Mouse (Mus musculus) kidney, embryonic 14.5 days (tissue): ENCODE measurements around the gene Taok2. TPM values are rescaled to one million over a fixed set of nuclear protein-coding genes. Genes with fewer than 3 reads are reported as not detected.

Source experiments
- ATAC-seq: fragments of 200-750 bp; cut with Nextera tagmentation; 2 replicates; pipeline ENCODE4 v1.8.0; 2017; ENCODE audit warnings: moderate number of reproducible peaks, mild to moderate bottlenecking, moderate TSS enrichment, moderate library complexity; ENCODE audit not compliant: low FRiP score, low TSS enrichment
- H3K27ac ChIP-seq: fragments of 300-500 bp; sonication (generic); 2 replicates; pipeline ENCODE4 v1.5.1; 2014; ENCODE audit warnings: low read depth, mild to moderate bottlenecking, low read length, moderate library complexity, mixed read lengths
- H3K27me3 ChIP-seq: fragments of 300-500 bp; sonication (generic); 2 replicates; pipeline ENCODE4 v1.6.1; 2014; ENCODE audit warnings: mild to moderate bottlenecking, low read length; ENCODE audit not compliant: control insufficient read depth, insufficient read depth
- H3K36me3 ChIP-seq: fragments of 300-500 bp; sonication (generic); 2 replicates; pipeline ENCODE4 v1.6.1; 2014; ENCODE audit warnings: low read length, mixed read lengths; ENCODE audit not compliant: control insufficient read depth, insufficient read depth
- H3K4me1 ChIP-seq: fragments of 300-500 bp; sonication (generic); 2 replicates; pipeline ENCODE4 v1.6.1; 2014; ENCODE audit warnings: low read length, mixed read lengths; ENCODE audit not compliant: control insufficient read depth, insufficient read depth
- H3K4me2 ChIP-seq: fragments of 300-500 bp; sonication (generic); replicated peaks from 2 replicates; pipeline ENCODE4 v1.6.1; 2014; ENCODE audit warnings: low read depth, mild to moderate bottlenecking, low read length
- H3K4me3 ChIP-seq: fragments of 300-500 bp; sonication (generic); 2 replicates; pipeline ENCODE4 v1.5.1; 2014; ENCODE audit warnings: mild to moderate bottlenecking, low read length
- H3K9ac ChIP-seq: fragments of 300-500 bp; sonication (generic); 2 replicates; pipeline ENCODE4 v1.6.1; 2014; ENCODE audit warnings: low read depth, mild to moderate bottlenecking, low read length, moderate library complexity
- H3K9me3 ChIP-seq: fragments of 300-500 bp; sonication (generic); 2 replicates; pipeline ENCODE4 v1.6.1; 2016; ENCODE audit warnings: low read length; ENCODE audit not compliant: control insufficient read depth
- WGBS: fragments of 180-500 bp; shearing (Covaris S2); extraction: QIAGEN DNeasy Blood & Tissue Kit; methylation state at CpG from one replicate; pipeline ENCODE4 v1.1.7; 2014; 5-methylcytosine and 5-hydroxymethylcytosine counted together
- polyA plus RNA-seq: library from polyadenylated mRNA; unstranded; fragments of >200 nt; fragmentation: Nextera tagmentation; extraction: Ambion mirVana; gene quantifications from 2 replicates; pipeline ENCODE4 v1.2.1, GENCODE M21; 2014

Gene Taok2
- polyA plus RNA-seq, 1 experiment from 2014 or later: 29.2 TPM

DNA sequence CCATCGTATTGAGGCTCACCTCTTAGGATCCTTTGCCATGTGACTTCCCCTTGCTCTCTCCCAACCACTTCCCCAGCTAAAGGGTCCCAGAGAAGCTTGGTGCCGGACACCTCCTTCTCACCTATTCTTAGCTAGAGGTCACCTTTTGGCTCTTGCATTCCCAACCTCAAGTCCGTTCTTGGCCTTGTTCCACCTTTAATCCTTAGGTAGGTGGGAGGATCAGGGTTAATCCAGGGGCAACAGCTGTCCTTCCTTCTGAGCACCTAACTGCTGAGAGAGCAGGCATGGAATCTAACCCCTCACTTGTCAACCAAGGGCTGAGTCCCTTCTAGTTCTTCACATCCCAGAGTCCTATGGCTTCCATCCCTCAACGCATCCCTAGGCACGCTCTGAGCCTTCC, 58.6 kb downstream of the Taok2 start:
- Histone ChIP-seq H3K4me1 (0 out of 2 replicates have a peak, but pooled peaks cover 3% of the 10 kb centered on the region), H3K27ac (no peak overlapping the region), H3K36me3 (no peaks in the 10 kb centered on the region), H3K27me3 (peaks cover 19% of the 10 kb centered on the region), H3K4me3 (no peak overlapping the region), H3K9me3 (no peaks in the 10 kb centered on the region), H3K9ac (no peak overlapping the region), H3K4me2 (no peak overlapping the region)
- WGBS: 64% methylated on average over 5 of the region's 5 CpGs
- no peak for ATAC-seq

DNA sequence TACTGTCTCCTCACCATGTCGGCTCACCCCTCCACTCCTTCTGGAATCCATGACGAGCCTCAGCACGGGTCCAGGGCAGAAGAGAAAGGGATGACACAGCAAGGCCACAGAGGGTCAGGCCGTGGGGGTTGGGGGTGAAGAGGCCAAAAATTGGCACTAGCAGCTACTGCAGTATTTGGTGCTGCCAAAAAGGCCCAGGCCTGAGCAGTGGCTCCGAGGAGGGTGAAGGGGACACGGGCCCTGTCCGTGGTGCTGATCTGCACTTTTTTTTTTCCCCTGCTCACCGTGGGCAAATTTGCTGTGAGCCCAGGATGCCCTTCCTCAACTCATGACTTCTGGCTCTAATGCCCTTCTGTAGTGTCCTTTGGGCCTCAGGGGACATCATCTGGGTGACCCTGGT, 59.1 kb downstream of the Taok2 start:
- 0 out of 2 replicates have a peak, but pooled peaks cover 3% of the 10 kb centered on the region for H3K4me1 ChIP-seq
- no peaks in the 10 kb centered on the region for H3K36me3 ChIP-seq
- H3K4me3 ChIP-seq: no peak overlapping the region
- whole genome bisulfite sequencing: 26% methylated on average over 8 of the region's 8 CpGs
- no peak overlapping the region for H3K27ac ChIP-seq
- no peaks in the 10 kb centered on the region for H3K9me3 ChIP-seq
- H3K9ac ChIP-seq: no peak overlapping the region
- peaks cover 19% of the 10 kb centered on the region for H3K27me3 ChIP-seq
- H3K4me2 ChIP-seq: no peak overlapping the region
- ATAC-seq: no peak

DNA sequence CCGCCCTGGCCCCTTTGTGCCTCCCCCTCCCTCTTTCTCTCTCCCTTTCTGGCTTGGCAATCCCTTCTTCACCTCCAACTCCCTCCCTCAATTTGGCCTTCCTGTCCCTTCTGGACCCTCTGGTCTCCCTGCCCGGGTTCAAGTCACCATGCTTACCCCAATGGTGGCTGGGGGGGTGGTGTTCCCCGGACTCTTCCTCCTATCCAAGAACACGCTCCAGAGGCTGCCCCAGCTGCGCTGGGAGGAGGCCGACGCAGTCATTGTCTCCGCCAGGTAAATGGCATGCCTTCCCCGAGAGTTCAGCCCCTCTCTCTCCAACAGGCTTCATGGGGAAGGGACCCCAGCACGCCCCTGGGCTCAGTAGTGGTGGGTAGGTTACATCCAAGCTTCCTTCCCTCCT, 60.6 kb downstream of the Taok2 start:
- Histone ChIP-seq H3K9ac (no peak overlapping the region), H3K9me3 (no peaks in the 10 kb centered on the region), H3K27ac (no peak overlapping the region), H3K4me1 (0 out of 2 replicates have a peak, but pooled peaks cover 3% of the 10 kb centered on the region), H3K4me2 (no peak overlapping the region; the same call in 1 of the 2 replicates), H3K27me3 (peaks cover 16% of the 10 kb centered on the region), H3K4me3 (no peak overlapping the region), H3K36me3 (no peaks in the 10 kb centered on the region)
- ATAC-seq: no peak
- 17% methylated on average over 10 of the region's 10 CpGs for WGBS

DNA sequence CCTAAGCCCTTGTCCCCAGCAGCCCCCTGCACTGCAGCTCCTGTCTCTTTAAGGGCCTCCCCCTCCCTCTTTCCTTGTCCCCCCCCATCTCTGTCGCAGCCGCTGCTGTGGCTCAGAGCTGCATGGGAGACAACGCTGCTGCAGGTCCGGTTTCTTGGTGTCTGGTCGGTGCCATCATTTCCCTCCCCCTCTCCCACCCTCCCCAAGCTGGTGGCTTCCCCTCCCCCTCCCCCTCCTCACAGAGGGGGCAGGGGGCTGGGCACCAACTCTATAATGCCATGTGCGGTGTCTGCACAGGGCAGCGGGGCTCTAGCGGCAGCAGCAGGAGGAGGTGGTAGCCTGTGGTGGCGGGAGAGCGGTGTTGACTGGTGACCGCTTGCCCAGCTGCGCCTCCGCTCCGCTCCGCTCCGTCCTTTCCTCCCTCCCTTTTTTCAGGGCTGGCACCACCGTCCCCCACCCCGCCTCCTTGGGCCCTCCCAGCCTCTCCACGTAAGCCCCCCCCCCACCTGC, 61.2 kb downstream of the Taok2 start:
- 0 out of 2 replicates have a peak, but pooled peaks have one; percentile 36 for ATAC-seq
- H3K9ac ChIP-seq: 0 out of 2 replicates have a peak overlapping the region, but pooled peaks have one; percentile 40
- peak overlapping the region; percentile 24 for H3K4me3 ChIP-seq

DNA sequence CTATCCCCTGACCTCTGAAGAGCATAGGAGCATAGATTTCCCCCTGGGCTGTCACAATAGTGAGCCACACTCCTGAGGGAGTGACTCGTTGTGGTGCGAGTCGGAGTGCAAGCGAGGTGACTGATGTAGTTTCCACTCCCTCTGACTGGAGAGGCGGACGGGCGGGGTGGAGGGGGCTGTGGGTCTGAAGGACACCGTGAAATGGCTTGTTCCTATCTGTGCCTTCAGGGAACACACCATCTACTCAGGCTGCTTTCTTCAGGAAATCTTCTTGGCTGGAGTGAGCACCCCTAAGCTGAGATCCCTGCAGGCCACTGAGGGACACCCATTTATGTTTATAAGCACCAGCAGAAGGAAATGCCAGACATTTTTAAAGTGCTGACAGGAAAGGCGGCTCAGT, 61.8 kb downstream of the Taok2 start:
- Histone ChIP-seq H3K27ac (no peak overlapping the region), H3K36me3 (no peaks in the 10 kb centered on the region), H3K4me2 (no peak overlapping the region), H3K27me3 (peaks cover 15% of the 10 kb centered on the region), H3K9me3 (no peaks in the 10 kb centered on the region), H3K4me1 (0 out of 2 replicates have a peak, but pooled peaks cover 3% of the 10 kb centered on the region), H3K4me3 (0 out of 2 replicates have a peak overlapping the region, but pooled peaks have one; percentile 24), H3K9ac (no peak overlapping the region)
- WGBS: 15% methylated on average over 9 of the region's 9 CpGs
- ATAC-seq: 0 out of 2 replicates have a peak, but pooled peaks have one; percentile 6

More for the DNA sequence above, 61.2 kb downstream of the Taok2 start:
- 0% methylated on average over 9 of the region's 19 CpGs for WGBS
- Histone ChIP-seq H3K4me2 (peak overlapping the region; percentile 55), H3K36me3 (no peaks in the 10 kb centered on the region), H3K27ac (no peak overlapping the region), H3K27me3 (peaks cover 15% of the 10 kb centered on the region), H3K9me3 (no peaks in the 10 kb centered on the region), H3K4me1 (0 out of 2 replicates have a peak, but pooled peaks cover 3% of the 10 kb centered on the region)

DNA sequence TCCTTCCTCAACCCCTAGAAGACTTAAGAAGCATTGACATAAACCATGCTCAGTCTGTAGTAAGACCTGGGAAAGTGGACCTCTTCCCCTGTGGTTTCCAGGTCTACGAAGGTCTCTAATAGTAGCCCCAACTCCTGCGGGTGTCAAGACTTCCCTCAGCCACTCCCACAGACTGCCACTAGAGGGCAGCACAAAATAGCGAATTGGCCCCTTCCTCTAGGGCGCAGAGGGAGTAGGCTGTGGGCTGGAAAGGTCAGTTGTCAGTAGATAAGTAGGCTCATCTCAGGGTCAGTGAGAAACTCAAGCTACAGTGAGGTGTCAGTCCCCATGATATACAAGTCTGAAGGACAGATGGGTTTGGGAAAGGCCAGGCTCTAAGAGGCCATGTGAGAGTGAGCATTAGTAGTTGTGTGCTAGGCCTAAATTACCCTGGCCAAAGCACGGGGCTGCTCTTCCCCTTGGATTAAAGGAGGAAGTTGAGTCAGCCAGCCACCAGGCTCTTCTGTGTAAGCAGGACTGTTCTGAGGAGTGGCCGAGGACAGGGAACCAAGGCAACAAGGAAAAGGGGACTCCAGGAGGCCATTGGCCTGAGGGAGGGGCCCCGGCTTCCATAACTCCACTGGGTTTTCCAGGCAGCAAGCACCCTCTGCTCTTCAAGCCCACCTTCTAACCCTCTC, 62.5 kb downstream of the Taok2 start:
- H3K4me3 ChIP-seq: no peak overlapping the region
- H3K27me3 ChIP-seq: peaks cover 15% of the 10 kb centered on the region
- peak; percentile 44 for ATAC-seq

DNA sequence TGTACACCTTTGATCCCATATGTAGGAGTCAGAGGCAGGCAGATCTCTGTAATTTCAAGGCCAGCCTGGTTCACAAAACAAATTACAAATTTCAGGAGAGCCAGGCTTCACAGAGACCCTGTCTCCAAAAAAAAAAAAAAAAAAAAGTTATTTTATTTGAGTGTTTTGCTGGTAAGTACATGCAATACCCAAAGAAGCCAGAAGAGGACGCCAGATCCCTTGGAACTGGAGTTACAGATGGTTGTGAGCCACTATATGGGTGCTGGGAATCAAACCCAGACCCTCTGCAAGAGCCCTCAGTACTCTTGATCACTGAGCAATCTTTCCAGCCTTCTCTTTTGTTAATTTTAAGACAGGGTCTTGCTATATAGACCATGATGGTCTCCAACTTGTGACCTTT, 65.7 kb downstream of the Taok2 start:
- no peak overlapping the region for H3K4me2 ChIP-seq
- H3K27me3 ChIP-seq: peaks cover 11% of the 10 kb centered on the region
- H3K4me1 ChIP-seq: 0 out of 2 replicates have a peak, but pooled peaks cover 3% of the 10 kb centered on the region
- no peak for ATAC-seq
- no peak overlapping the region for H3K27ac ChIP-seq
- WGBS: 27% methylated on average over 1 of the region's 1 CpGs
- H3K9me3 ChIP-seq: no peaks in the 10 kb centered on the region
- H3K36me3 ChIP-seq: no peaks in the 10 kb centered on the region
- H3K4me3 ChIP-seq: no peak overlapping the region
- no peak overlapping the region for H3K9ac ChIP-seq

More for the DNA sequence above, 62.5 kb downstream of the Taok2 start:
- Histone ChIP-seq H3K9me3 (no peaks in the 10 kb centered on the region), H3K36me3 (no peaks in the 10 kb centered on the region), H3K4me2 (no peak overlapping the region), H3K4me1 (0 out of 2 replicates have a peak, but pooled peaks cover 3% of the 10 kb centered on the region), H3K27ac (no peak overlapping the region), H3K9ac (no peak overlapping the region)
- 22% methylated on average over 7 of the region's 7 CpGs for WGBS

DNA sequence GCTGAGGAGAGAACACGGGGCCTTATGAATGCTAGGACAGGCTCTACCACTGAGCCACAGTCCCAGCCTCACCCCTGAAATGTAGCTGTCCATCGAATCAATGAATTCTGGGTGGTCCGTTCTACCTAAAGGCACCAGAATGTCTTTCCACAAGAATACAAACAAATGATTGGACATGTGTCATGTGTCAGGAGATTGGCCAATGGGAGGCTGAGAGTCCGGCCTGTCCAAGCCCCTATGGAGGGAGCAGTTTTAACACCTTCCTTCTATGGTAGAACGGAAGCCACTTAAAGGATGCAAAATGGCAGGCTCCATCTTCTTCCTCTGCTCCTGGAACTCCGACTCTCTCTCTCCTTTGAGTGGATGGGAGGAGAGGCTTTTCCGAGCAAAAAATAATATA, 66.9 kb downstream of the Taok2 start:
- no peaks in the 10 kb centered on the region for H3K36me3 ChIP-seq
- WGBS: 86% methylated on average over 7 of the region's 7 CpGs
- H3K9me3 ChIP-seq: no peaks in the 10 kb centered on the region
- H3K4me3 ChIP-seq: no peak overlapping the region
- H3K9ac ChIP-seq: no peak overlapping the region
- H3K4me1 ChIP-seq: no peaks in the 10 kb centered on the region
- peaks cover 4% of the 10 kb centered on the region; the same call in 1 of the 2 replicates for H3K27me3 ChIP-seq
- ATAC-seq: no peak
- no peak overlapping the region for H3K27ac ChIP-seq
- no peak overlapping the region for H3K4me2 ChIP-seq

DNA sequence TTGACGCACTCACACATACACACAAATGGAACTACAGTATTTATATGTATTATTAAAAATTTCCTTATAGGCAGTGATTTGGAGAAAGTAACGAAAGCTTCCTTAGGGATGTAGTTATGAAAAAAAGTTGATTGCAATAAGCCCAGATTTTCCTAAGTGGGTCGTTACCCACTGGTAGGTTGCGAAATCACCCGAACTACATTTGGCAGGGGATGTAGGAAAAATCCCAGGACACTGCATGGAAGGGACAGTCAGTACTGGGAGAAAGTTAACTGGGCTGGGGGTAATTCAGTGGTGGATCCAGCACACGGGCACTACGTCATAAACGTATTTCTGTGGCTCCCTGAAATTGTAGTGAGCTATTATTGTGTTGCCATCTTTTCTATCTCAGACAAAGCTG, 68.0 kb downstream of the Taok2 start:
- Histone ChIP-seq H3K4me1 (no peaks in the 10 kb centered on the region), H3K4me3 (no peak overlapping the region), H3K4me2 (no peak overlapping the region), H3K9me3 (no peaks in the 10 kb centered on the region), H3K27ac (no peak overlapping the region), H3K36me3 (no peaks in the 10 kb centered on the region), H3K27me3 (no peaks in the 10 kb centered on the region), H3K9ac (no peak overlapping the region)
- ATAC-seq: no peak
- WGBS: 92% methylated on average over 8 of the region's 8 CpGs
